Mouse (Mus musculus): Measurements from ENCODE around the gene Lhx2.

Gene Lhx2

DNA sequence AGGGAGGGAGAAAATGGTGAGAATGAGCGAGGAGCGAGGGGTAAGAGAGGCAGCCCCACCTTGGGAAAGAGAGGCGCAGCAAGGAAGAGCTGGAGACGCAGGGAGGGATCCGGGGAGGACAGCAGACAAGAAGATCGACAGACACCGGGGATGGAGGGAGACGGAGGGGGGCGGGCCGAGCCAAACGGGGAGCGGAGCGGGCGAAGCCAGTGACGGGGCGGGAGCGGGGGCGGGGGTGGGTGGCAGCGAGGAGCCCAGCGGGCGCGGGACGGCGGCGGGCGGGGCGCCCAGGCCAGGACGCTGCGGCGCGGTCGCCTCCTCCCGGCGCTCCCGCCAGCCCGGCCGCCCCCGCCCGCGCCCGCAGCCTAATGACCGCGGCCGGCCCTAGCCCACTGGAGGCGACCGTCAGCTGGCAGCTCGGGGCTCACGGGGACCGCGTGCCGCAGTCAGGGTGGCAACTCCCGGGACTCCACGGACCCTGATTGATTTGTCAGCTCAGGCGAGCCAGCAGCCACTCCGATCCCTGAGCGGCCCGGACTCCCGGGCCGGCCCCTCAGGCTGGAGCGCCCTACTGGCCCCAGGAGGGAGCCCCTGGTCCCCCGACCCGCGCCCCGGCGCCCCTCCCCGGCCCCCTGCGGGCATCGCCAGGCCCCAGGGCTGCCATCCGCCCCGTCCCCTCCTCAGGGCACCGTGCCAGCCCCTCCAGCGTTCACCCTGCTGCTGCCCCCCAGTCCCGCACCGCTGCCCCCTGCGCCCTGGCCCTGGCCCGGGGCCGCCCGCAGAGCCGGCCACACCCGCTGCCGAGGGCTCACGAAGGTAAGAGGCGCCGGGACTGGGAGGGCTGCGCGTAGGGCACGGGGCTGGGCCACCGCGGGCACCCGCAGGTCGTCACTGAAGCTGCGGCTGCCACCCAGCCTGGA, at the start of gene Lhx2:
TSS of gene Lhx2 (plus strand) at position 292 of the 920 bp plus-strand sequence.
- peak; percentile 51 to 52 for DNase-seq

GRCm38 (mm10) chr2:38291526-38291925, 47.6 kb upstream of the Lhx2 start:
- no peak for DNase-seq

GRCm38 (mm10) chr2:38295939-38296338, 43.1 kb upstream of the Lhx2 start:
- DNase-seq: no peak

GRCm38 (mm10) chr2:38300941-38301340, 38.1 kb upstream of the Lhx2 start:
- no peak for DNase-seq

GRCm38 (mm10) chr2:38305152-38305551, 33.9 kb upstream of the Lhx2 start:
- DNase-seq: no peak

DNA sequence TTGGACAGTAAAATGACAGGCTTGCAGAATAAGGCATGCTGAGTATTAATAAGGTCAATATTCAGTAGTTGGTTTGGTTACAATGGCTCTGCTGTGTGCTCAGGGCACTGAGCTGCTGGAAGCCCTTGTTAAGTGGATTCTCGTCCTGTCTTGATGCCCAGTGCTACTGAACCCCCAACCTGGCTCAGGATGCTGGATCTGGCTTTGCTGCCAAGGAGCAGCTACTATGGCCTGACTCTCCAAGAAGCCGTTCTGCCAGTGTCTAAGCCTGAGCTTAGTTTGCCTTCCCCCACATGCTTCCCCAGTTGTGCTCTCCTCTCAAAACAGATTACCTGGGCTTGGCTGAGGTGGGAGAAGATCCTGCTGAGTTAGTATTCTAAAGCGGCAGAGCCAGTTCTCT, 26.2 kb upstream of the Lhx2 start:
- DNase-seq: peak; percentile 58 to 68

- DNase-seq: no peak
These were observed 25.7 kb upstream of the Lhx2 start for GRCm38 (mm10) chr2:38313399-38313798.

- DNase-seq: no peak
These were observed 20.0 kb upstream of the Lhx2 start for GRCm38 (mm10) chr2:38319086-38319485.

DNA sequence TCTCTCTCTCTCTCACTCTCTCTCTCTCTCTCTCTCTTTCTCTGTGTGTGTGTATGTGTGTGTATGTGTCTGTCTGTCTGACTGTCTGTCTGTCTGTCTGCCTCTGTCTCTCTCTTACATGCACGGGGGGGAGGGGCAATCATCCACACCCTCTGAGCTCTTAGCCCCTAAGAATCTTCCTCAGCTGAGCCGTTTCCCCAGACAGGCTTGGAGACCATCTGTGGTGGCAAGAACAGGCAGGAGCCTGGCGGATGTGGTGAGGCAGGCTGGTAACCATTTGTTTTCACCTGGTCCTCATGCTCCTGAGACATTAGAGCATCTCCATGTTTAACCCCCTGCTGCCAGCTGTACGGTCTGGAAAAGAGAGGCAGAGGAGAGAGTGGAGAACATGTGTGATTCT, 18.2 kb upstream of the Lhx2 start:
- DNase-seq: no peak

DNA sequence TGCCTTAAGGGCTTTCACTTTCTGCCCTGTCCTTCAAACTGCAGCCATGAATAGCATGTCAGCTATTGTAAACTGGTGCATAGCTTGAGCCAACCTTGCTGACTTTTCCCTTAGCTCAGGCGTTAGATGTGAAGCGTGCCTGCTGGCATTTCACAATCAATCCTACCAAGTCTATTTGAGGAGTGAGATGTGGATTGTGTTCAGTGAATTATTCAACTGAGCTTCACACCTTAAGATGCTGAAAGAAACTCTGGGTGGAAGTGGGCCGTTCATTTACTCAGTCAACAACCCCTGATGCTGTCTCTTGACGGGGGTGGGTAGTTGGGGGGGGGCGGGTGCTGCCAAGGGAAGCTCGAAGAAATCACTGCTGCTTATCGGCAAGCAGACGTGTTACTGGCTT, 15.7 kb upstream of the Lhx2 start:
- no peak for DNase-seq

- DNase-seq: no peak
These were observed 12.4 kb upstream of the Lhx2 start for GRCm38 (mm10) chr2:38326671-38327070.

GRCm38 (mm10) chr2:38333586-38334119, 5.4 kb upstream of the Lhx2 start:
- DNase-seq: peak; percentile 22 to 24

GRCm38 (mm10) chr2:38336606-38337005, 2.5 kb upstream of the Lhx2 start:
- DNase-seq: peak in 1 of 2 experiments; percentile 15

DNA sequence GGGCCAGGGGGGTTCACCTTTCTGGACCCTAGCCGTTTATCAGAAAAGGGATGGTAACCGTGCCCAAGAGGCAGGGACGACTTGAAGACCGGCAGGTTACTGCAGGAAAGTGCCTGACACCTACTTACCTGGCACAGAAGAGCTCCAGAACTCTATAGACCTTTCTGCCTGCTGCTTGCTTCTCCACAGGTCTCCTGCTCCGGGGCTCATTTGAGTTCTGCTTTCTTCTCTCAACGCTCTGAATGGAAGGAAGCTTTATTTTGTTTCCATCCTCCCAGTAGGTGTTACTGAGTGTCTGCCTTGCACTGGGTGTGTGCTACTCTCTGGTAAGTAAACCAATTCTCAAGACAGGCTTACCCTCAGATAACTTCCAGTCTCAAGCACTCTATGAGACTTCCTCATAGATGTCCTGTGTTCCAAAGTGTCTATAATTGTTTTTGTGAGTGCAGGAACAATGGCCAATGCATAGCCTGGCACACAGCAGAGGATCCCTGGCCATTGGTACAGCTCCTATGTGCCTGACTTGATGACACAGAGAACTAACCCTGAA, 1.9 kb upstream of the Lhx2 start:
- no peak for DNase-seq

GRCm38 (mm10) chr2:38337681-38338080, 1.4 kb upstream of the Lhx2 start:
- DNase-seq: no peak

DNA sequence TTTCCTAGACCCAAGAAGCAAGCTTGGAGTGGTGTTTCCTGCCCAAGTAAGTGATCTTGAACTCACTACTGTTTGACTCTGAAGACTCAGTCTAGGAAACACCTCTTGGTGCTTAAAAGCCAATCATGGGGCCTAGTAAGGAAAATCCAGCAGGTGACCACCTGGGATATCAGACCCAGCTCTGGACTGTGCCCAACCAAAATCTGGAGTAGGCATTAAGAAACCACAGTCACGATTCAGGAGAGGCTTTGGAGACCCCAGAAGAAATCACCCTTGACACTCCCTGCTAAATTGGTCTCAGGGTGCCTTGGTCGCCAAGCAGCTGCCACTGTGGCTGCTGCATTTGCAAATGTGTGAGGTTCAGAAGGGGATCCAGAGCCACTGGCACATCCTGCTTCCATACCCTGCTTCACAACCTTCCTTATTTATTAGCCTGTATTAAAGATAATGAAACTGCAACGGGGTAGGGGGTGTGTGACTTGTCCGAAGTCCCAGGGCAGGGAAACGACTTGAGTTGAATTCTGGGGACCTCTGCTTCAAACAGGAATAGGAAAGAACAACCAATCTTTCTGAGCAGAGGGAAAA, 641 bp upstream of the Lhx2 start:
- peak in 1 of 2 experiments; percentile 15 for DNase-seq

- peak; percentile 8 to 38 for DNase-seq
These were observed 987 bp downstream of the Lhx2 start for GRCm38 (mm10) chr2:38339910-38340625.

DNA sequence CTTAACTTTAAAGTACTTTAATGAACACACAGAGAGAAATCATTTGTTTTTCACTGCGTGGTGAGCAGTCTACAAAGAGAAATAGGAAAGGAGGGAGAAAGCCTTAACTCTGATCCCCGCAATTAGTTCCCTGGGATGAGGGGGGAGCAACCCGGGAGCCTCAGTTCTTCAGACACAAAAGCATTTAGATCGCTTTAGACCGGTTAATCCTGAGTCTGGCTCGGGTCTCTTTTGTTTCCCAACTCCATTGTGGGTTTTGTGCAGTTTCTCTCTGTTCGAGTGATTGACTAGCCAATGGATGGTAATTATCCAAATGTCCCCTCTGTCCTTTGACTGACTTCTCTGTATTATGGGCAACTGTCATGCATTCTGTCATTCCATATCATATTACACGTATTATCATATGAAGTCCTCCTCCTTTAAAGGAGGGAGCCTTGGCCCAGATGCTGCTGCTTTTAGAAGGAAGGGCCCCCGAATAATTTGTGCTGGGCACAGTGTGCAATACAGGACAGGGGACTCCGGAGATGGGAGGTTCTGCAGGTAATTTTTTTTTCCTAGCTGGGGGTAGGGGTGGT, 1.6 kb downstream of the Lhx2 start:
- no peak for DNase-seq

- DNase-seq: no peak
These were observed 4.5 kb downstream of the Lhx2 start for GRCm38 (mm10) chr2:38343573-38343972.

- DNase-seq: no peak
These were observed 5.6 kb downstream of the Lhx2 start for GRCm38 (mm10) chr2:38344727-38345126.

DNA sequence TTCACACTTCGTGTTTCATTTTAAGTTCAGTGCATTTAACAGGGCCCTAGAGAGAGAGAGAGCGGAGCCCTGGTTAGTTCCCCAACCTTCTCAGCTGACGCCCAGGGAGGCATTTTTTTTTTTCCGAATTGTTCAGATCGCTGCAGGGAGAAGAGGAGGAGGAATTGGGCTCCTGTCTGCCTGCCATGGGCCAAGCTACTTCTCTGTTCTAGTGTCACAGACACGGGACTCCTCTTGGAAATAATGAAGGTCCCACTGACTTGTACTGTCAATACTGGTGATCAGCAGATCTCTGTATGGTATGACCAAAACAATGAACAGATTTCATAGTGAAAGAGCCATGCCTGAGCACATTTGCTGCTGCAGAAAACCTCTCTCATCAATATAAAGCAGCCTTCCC, 7.3 kb downstream of the Lhx2 start:
- DNase-seq: no peak
